In the genomic region with DNA sequence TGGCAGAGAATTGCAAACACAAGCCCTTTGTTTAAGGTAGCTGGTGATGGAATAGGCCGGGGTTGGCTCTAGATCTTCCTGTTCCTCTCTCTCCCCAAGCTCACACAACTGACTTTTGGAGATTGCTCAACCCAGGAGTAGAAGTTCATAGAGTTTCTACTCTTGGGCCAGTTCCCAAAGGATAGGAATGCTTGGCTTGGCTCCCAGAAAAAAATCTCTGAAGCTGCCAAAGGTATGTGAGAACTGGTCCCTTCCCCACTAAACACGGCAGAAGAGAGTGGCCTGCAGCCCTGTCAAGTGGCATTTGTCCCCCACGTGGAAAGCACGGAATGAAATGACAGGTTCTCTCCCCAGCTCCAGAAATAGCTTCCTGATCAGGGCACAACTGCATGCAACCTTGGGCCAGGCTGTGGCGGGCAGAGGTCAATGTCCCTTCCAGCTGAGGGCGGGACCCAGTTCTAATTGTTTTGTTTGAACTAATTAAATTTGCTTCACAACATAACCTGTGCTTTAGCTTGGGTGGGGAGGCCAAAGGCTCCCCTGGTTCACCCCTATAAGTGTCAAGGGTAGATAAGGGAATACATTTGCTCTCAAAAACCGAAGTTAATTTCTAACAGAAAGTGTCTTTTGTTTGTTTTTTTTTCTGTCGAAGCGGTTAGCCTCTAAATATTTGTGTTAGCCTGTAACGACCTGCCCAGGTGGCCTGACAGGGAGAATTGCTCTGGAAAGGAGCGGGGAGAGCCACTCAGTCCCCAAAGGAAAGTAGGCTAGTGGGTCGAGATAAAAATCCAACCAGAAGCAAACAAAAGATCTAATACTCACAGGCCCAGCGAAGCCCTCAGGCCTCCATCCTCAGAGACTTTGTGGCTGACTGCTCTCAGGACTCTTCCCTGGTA, we compare ENCODE assay signal across 8 mouse cellular contexts.
A peak's percentile ranks its signal among the peaks of the same experiment; 100 is the strongest.
DNase-seq lines count a peak whose midpoint lies in the region; ATAC-seq and TF ChIP-seq lines count a peak whose summit lies in the region.

No protein-coding gene starts in this region.

- no peak for ATAC-seq in midbrain, embryonic 14.5 days (ENCODE audit: low FRiP score, low TSS enrichment)
- no peak for ATAC-seq in midbrain, embryonic 11.5 days (ENCODE audit: low FRiP score)
- no peak for ATAC-seq in hindbrain, embryonic 12.5 days (ENCODE audit: low FRiP score)

- no peak overlapping the region for H3K4me2 ChIP-seq in midbrain, embryonic 14.5 days (ENCODE audit: low read length)
- no peak overlapping the region for H3K4me2 ChIP-seq in midbrain, embryonic 11.5 days
- no peak overlapping the region for H3K4me2 ChIP-seq in hindbrain, embryonic 12.5 days (replicated peaks)

- peaks cover 22% of the 10 kb centered on the region for H3K4me1 ChIP-seq in midbrain, embryonic 14.5 days (ENCODE audit: control insufficient read depth, insufficient read depth, low read length)
- H3K4me1 ChIP-seq in midbrain, embryonic 11.5 days (ENCODE audit: control insufficient read depth, insufficient read depth, low read length) = peaks cover 5% of the 10 kb centered on the region; the same call in 1 of the 2 replicates
- H3K4me1 ChIP-seq in hindbrain, embryonic 12.5 days = peaks cover 29% of the 10 kb centered on the region
- peaks cover 18% of the 10 kb centered on the region for H3K4me1 ChIP-seq in liver, adult 2 months (ENCODE audit: control insufficient read depth, insufficient read depth, low read length)

- H3K27ac ChIP-seq in midbrain, embryonic 14.5 days (replicated peaks; ENCODE audit: low read depth, low read length) = peak overlapping the region; percentile 43; the same call in 1 of the 2 replicates
- no peak overlapping the region for H3K27ac ChIP-seq in midbrain, embryonic 11.5 days (ENCODE audit: low read depth, low read length)
- 0 out of 2 replicates have a peak overlapping the region, but pooled peaks have one; percentile 0 for H3K27ac ChIP-seq in hindbrain, embryonic 12.5 days
- peak overlapping the region; percentile 59 for H3K27ac ChIP-seq in liver, adult 2 months (replicated peaks; ENCODE audit: insufficient read depth, low read depth, low read length)

- TF ChIP-seq POLR2A in liver, adult 2 months (IDR thresholded peaks at IDR 0.05; ENCODE audit: extremely low read depth, insufficient read depth, low read length) = no peak

- peak; percentile 27 for DNase-seq in midbrain, embryonic 14.5 days
- DNase-seq in midbrain, embryonic 11.5 days (ENCODE audit: low spot score, missing footprints) = no peak
- peak; percentile 98 for DNase-seq in fat pad, adult 2 months (ENCODE audit: extremely low read depth, low read depth, low spot score)
- DNase-seq in liver, adult 2 months (ENCODE audit: extremely low read depth, low read depth, low spot score) = peak; percentile 99
- peak; percentile 28 for DNase-seq in retina, embryonic 14.5 days (ENCODE audit: low spot score)
- DNase-seq in embryo, embryonic 9.5 days (ENCODE audit: extremely low spot score) = no peak
- no peak for DNase-seq in T-cell, adult 2 months (ENCODE audit: low spot score)

- TF ChIP-seq CTCF in liver, adult 2 months (IDR thresholded peaks at IDR 0.05; ENCODE audit: low read depth, low read length) = no peak

- H3K9ac ChIP-seq in midbrain, embryonic 14.5 days (replicated peaks; ENCODE audit: low read length) = no peak overlapping the region
- H3K9ac ChIP-seq in midbrain, embryonic 11.5 days (ENCODE audit: low read length) = no peak overlapping the region
- H3K9ac ChIP-seq in hindbrain, embryonic 12.5 days = no peak overlapping the region
- no peak overlapping the region for H3K9ac ChIP-seq in liver, adult 2 months (ENCODE audit: low read depth, low read length)

- H3K36me3 ChIP-seq in midbrain, embryonic 14.5 days (ENCODE audit: control insufficient read depth, insufficient read depth, low read length) = no peaks in the 10 kb centered on the region
- no peaks in the 10 kb centered on the region for H3K36me3 ChIP-seq in midbrain, embryonic 11.5 days (ENCODE audit: control insufficient read depth, insufficient read depth, low read length)
- no peaks in the 10 kb centered on the region for H3K36me3 ChIP-seq in hindbrain, embryonic 12.5 days
- no peaks in the 10 kb centered on the region for H3K36me3 ChIP-seq in liver, adult 2 months (ENCODE audit: control insufficient read depth, insufficient read depth, low read length)

- no peaks in the 10 kb centered on the region for H3K27me3 ChIP-seq in midbrain, embryonic 14.5 days (ENCODE audit: control insufficient read depth, insufficient read depth, low read length)
- no peaks in the 10 kb centered on the region for H3K27me3 ChIP-seq in midbrain, embryonic 11.5 days (ENCODE audit: control insufficient read depth, insufficient read depth, low read length)
- H3K27me3 ChIP-seq in hindbrain, embryonic 12.5 days = no peaks in the 10 kb centered on the region
- no peaks in the 10 kb centered on the region for H3K27me3 ChIP-seq in liver, adult 2 months (ENCODE audit: control insufficient read depth, insufficient read depth, low read length)

- no peaks in the 10 kb centered on the region for H3K9me3 ChIP-seq in midbrain, embryonic 14.5 days (ENCODE audit: control insufficient read depth, low read length)
- no peaks in the 10 kb centered on the region for H3K9me3 ChIP-seq in midbrain, embryonic 11.5 days (ENCODE audit: control insufficient read depth, low read length)
- no peaks in the 10 kb centered on the region for H3K9me3 ChIP-seq in hindbrain, embryonic 12.5 days (replicated peaks)

- 58% methylated on average over 13 of the region's 13 CpGs for WGBS in midbrain, embryonic 14.5 days
- 58% methylated on average over 13 of the region's 13 CpGs for WGBS in midbrain, embryonic 11.5 days
- WGBS in hindbrain, embryonic 12.5 days = 47% methylated on average over 13 of the region's 13 CpGs
- 12% methylated on average over 13 of the region's 13 CpGs for WGBS in liver, adult 2 months

- H3K4me3 ChIP-seq in midbrain, embryonic 14.5 days (replicated peaks; ENCODE audit: low read depth, low read length) = no peak overlapping the region
- no peak overlapping the region for H3K4me3 ChIP-seq in midbrain, embryonic 11.5 days (ENCODE audit: low read depth, low read length)
- no peak overlapping the region for H3K4me3 ChIP-seq in hindbrain, embryonic 12.5 days
- 0 out of 2 replicates have a peak overlapping the region, but pooled peaks have one; percentile 8 for H3K4me3 ChIP-seq in liver, adult 2 months (ENCODE audit: insufficient read depth, low read depth, low read length)

- peaks cover 8% of the 10 kb centered on the region; the same call in 1 of the 2 replicates for H3K79me2 ChIP-seq in liver, adult 2 months (ENCODE audit: control insufficient read depth, insufficient read depth, low read length)

Comparison
In these comparisons a context has a peak if more than half of its experiments do, and no peak if none do; other contexts are left out.
1. DNase-seq: peak in midbrain, embryonic 14.5 days (single experiment), fat pad, adult 2 months (single experiment), liver, adult 2 months (single experiment) and retina, embryonic 14.5 days (single experiment); none in midbrain, embryonic 11.5 days (single experiment), embryo, embryonic 9.5 days (single experiment) and T-cell, adult 2 months (single experiment).